Mouse (Mus musculus) MEL (cell line): ENCODE measurements around the gene Zyx. TPM values are rescaled to one million over a fixed set of nuclear protein-coding genes. Genes with fewer than 3 reads are reported as not detected.

ENCODE experiments used
- DNase-seq: peaks from one replicate; pipeline ENCODE4 v3.0.0; 2011; ENCODE audit warnings: low read depth, low spot score
- H3K27ac ChIP-seq: 2 replicates; pipeline ENCODE4 v1.5.1; 2012; ENCODE audit warnings: low read depth, mild to moderate bottlenecking, control low read depth, low read length, moderate library complexity; ENCODE audit not compliant: control insufficient read depth
- H3K27me3 ChIP-seq, 2 experiments: fragments of 150-350 bp in 1 of 2; sonication (generic) in 1 of 2; 2 replicates each; pipeline ENCODE4 v1.6.1; 2012; ENCODE audit warnings: low read length in 2 of 2, mild to moderate bottlenecking in 2 of 2, improper control_type of control experiment in 1 of 2, moderate library complexity in 1 of 2; ENCODE audit not compliant: insufficient read depth in 2 of 2, control insufficient read depth in 1 of 2
- H3K36me3 ChIP-seq, 2 experiments: 2 replicates each; pipeline ENCODE4 v1.6.1; 2012 to 2014; ENCODE audit warnings: low read length in 2 of 2, improper control_type of control experiment in 1 of 2, inconsistent platforms in 1 of 2, mild to moderate bottlenecking in 1 of 2; ENCODE audit not compliant: insufficient read depth in 2 of 2, control insufficient read depth in 1 of 2
- H3K4me1 ChIP-seq, 2 experiments: fragments of 150-350 bp in 1 of 2; sonication (generic) in 1 of 2; 2 replicates each; pipeline ENCODE4 v1.6.1; 2012; ENCODE audit warnings: low read length in 2 of 2, improper control_type of control experiment in 1 of 2, mild to moderate bottlenecking in 1 of 2; ENCODE audit not compliant: insufficient read depth in 2 of 2, control insufficient read depth in 1 of 2
- H3K4me3 ChIP-seq, 2 experiments: fragments of 150-350 bp in 1 of 2; sonication (generic) in 1 of 2; 2 replicates each; pipeline ENCODE4 v1.5.1; 2012; ENCODE audit warnings: low read depth in 2 of 2, low read length in 2 of 2, mild to moderate bottlenecking in 2 of 2, moderate library complexity in 2 of 2, control low read depth in 1 of 2, improper control_type of control experiment in 1 of 2; ENCODE audit not compliant: control insufficient read depth in 1 of 2, insufficient read depth in 1 of 2
- H3K79me2 ChIP-seq: 2 replicates; pipeline ENCODE4 v1.6.1; 2012; ENCODE audit warnings: mild to moderate bottlenecking, low read length, moderate library complexity; ENCODE audit not compliant: control insufficient read depth, poor library complexity, insufficient read depth
- H3K9ac ChIP-seq: 2 replicates; pipeline ENCODE4 v1.6.1; 2012; ENCODE audit warnings: low read depth, mild to moderate bottlenecking, control low read depth, low read length, moderate library complexity; ENCODE audit not compliant: control insufficient read depth, poor library complexity, severe bottlenecking
- H3K9me3 ChIP-seq: fragments of 150-350 bp; sonication (generic); replicated peaks from 2 replicates; pipeline ENCODE4 v1.6.1; 2012; ENCODE audit warnings: mild to moderate bottlenecking, low read length, improper control_type of control experiment, moderate library complexity; ENCODE audit not compliant: insufficient read depth
- CHD1 ChIP-seq: IDR thresholded peaks from 2 replicates; pipeline ENCODE4 v1.6.1; 2012; ENCODE audit warnings: low read depth, mild to moderate bottlenecking, inconsistent platforms, low read length, improper control_type of control experiment
- CHD2 ChIP-seq: IDR thresholded peaks from 2 replicates; pipeline ENCODE4 v1.6.1; 2011; ENCODE audit warnings: low read length, improper control_type of control experiment
- E2F4 ChIP-seq: IDR thresholded peaks from 2 replicates; pipeline ENCODE4 v1.6.1; 2011; ENCODE audit warnings: low read depth, low read length, improper control_type of control experiment, borderline replicate concordance
- EP300 ChIP-seq, 2 experiments: IDR thresholded peaks; 2 replicates each; pipeline ENCODE4 v1.6.1; 2011; ENCODE audit warnings: improper control_type of control experiment in 2 of 2, low read length in 2 of 2, low read depth in 1 of 2, mild to moderate bottlenecking in 1 of 2
- GABPA ChIP-seq: IDR thresholded peaks from 2 replicates; pipeline ENCODE4 v1.6.1; 2012; ENCODE audit warnings: low read depth, mild to moderate bottlenecking, inconsistent platforms, low read length, improper control_type of control experiment, moderate library complexity
- GATA1 ChIP-seq: IDR thresholded peaks from 2 replicates; pipeline ENCODE4 v1.6.1; 2011; ENCODE audit warnings: low read depth, low read length, improper control_type of control experiment
- MAX ChIP-seq: IDR thresholded peaks from 2 replicates; pipeline ENCODE4 v1.6.1; 2011; ENCODE audit warnings: low read length, improper control_type of control experiment
- MAZ ChIP-seq: IDR thresholded peaks from 2 replicates; pipeline ENCODE4 v1.6.1; 2012; ENCODE audit warnings: low read depth, mild to moderate bottlenecking, inconsistent platforms, low read length, improper control_type of control experiment
- MEF2A ChIP-seq: IDR thresholded peaks from 2 replicates; pipeline ENCODE4 v1.6.1; 2014; ENCODE audit warnings: low read depth, mild to moderate bottlenecking, inconsistent platforms, low read length, improper control_type of control experiment; ENCODE audit not compliant: poor library complexity, insufficient replicate concordance, severe bottlenecking; ENCODE audit errors: extremely low read depth
- MXI1 ChIP-seq: IDR thresholded peaks from 2 replicates; pipeline ENCODE4 v1.6.1; 2011; ENCODE audit warnings: mild to moderate bottlenecking, low read depth, low read length, improper control_type of control experiment
- MYC ChIP-seq: IDR thresholded peaks from 2 replicates; pipeline ENCODE4 v1.6.1; 2011; ENCODE audit warnings: low read depth, mild to moderate bottlenecking, low read length, improper control_type of control experiment, moderate library complexity
- NELFE ChIP-seq: IDR thresholded peaks from 2 replicates; pipeline ENCODE4 v1.6.1; 2011; ENCODE audit warnings: low read depth, low read length, improper control_type of control experiment
- NRF1 ChIP-seq: IDR thresholded peaks from 2 replicates; pipeline ENCODE4 v1.6.1; 2014; ENCODE audit warnings: low read depth, mild to moderate bottlenecking, inconsistent platforms, low read length, improper control_type of control experiment, moderate library complexity; ENCODE audit not compliant: poor library complexity, insufficient read depth, severe bottlenecking
- POLR2AphosphoS2 ChIP-seq: IDR thresholded peaks from 2 replicates; pipeline ENCODE4 v1.6.1; 2011; ENCODE audit warnings: low read length, improper control_type of control experiment
- RAD21 ChIP-seq: IDR thresholded peaks from 2 replicates; pipeline ENCODE4 v1.6.1; 2011; ENCODE audit warnings: mild to moderate bottlenecking, low read depth, low read length, improper control_type of control experiment
- TAL1 ChIP-seq: IDR thresholded peaks from 2 replicates; pipeline ENCODE4 v1.6.1; 2012; ENCODE audit warnings: mild to moderate bottlenecking, inconsistent platforms, low read length, moderate library complexity, mixed read lengths
- UBTF ChIP-seq: IDR thresholded peaks from 2 replicates; pipeline ENCODE4 v1.6.1; 2012; ENCODE audit warnings: low read depth, mild to moderate bottlenecking, inconsistent platforms, low read length, improper control_type of control experiment, moderate library complexity, borderline replicate concordance; ENCODE audit not compliant: insufficient read depth
- USF1 ChIP-seq: IDR thresholded peaks from 2 replicates; pipeline ENCODE4 v1.6.1; 2014; ENCODE audit warnings: low read depth, mild to moderate bottlenecking, inconsistent platforms, low read length, improper control_type of control experiment, moderate library complexity
- ZC3H11A ChIP-seq: IDR thresholded peaks from 2 replicates; pipeline ENCODE4 v1.6.1; 2012; ENCODE audit warnings: low read depth, mild to moderate bottlenecking, inconsistent platforms, low read length, improper control_type of control experiment
- ZKSCAN1 ChIP-seq: IDR thresholded peaks from 2 replicates; pipeline ENCODE4 v1.6.1; 2012; ENCODE audit warnings: low read depth, mild to moderate bottlenecking, inconsistent platforms, low read length, improper control_type of control experiment, moderate library complexity
- ZMIZ1 ChIP-seq: IDR thresholded peaks from 2 replicates; pipeline ENCODE4 v1.6.1; 2012; ENCODE audit warnings: low read depth, mild to moderate bottlenecking, inconsistent platforms, low read length, improper control_type of control experiment, moderate library complexity
- polyA plus RNA-seq, 2 experiments: library from polyadenylated mRNA; stranded (reverse) in 1 of 2; unstranded in 1 of 2; fragments of >175 nt in 1 of 2; fragments of >200 nt in 1 of 2; gene quantifications; 2 replicates each; pipeline versions ENCODE4 v1.2.1 to v1.2.4; 2012; ENCODE audit warnings: low replicate concordance in 2 of 2, low read depth in 1 of 2; ENCODE audit not compliant: insufficient read length in 2 of 2, insufficient read depth in 1 of 2, missing spikeins in 1 of 2
- total RNA-seq: library from RNA; depleted of rRNA; stranded (reverse); fragments of 300-350 nt; gene quantifications from 2 replicates; pipeline ENCODE4 v1.2.3, GENCODE M21; 2012

Zyx gene
- total and polyA plus RNA-seq, 3 experiments, result 7.0 to 48.4 TPM; not detected in 1

DNA sequence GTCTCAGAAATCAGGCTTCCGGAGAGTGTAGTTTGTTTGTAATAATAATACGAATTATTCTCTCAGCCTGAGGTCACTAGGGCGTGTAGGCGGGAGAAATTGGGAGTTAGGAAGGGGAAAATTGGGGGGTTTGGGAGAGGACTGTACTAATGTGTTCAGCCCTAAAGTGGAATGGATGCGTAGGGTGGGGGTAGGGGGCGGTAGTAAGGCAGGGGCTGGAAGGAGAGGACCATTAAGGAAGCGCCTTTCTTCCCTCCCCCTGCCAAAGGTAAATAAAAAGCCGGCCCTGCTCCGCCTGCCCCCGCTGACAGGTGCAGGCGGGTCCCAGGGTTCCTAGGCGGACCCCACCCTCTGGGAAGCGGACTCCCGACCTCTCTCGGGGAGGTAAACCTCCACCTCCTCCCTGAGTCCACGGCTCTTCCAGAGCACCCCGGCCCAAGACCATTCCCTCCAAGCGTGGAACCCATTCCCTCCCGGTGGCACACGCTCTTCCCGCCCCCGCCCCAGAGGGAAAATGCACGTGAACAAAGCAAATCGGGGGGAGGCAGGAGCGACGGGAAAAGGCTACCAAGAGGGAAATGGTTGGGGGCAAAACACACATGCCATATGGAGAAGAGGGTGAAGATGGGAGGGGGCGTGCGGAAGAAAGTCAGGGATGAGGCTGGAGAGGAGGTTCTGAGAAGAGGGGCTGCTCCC lies 25.9 kb upstream of the Zyx start:
- Histone ChIP-seq H3K9me3 (no peaks in the 10 kb centered on the region), H3K27ac (no peak overlapping the region), H3K4me3 (no peak overlapping the region), H3K27me3 (peaks cover 0 to 1% of the 10 kb centered on the region in 2 experiments; a peak in 1 of 4 replicates), H3K36me3 (peaks cover 0 to 23% of the 10 kb centered on the region in 2 experiments; a peak in 2 of 4 replicates), H3K9ac (no peak overlapping the region), H3K79me2 (no peaks in the 10 kb centered on the region), H3K4me1 (peaks cover 2 to 18% of the 10 kb centered on the region in 2 experiments; a peak in 3 of 4 replicates)
- no peak for DNase-seq
- TF ChIP-seq MEF2A (no peak), CHD2 (no peak), EP300 (IDR thresholded peaks at IDR 0.05; ENCODE audit: low read depth in 1 of 2, low read length in 2 of 2) (no peak), NELFE (no peak), POLR2AphosphoS2 (no peak), MAX (no peak), NRF1 (no peak), GABPA (no peak), TAL1 (no peak), MYC (no peak), MXI1 (no peak), RAD21 (no peak), CHD1 (no peak)

DNA sequence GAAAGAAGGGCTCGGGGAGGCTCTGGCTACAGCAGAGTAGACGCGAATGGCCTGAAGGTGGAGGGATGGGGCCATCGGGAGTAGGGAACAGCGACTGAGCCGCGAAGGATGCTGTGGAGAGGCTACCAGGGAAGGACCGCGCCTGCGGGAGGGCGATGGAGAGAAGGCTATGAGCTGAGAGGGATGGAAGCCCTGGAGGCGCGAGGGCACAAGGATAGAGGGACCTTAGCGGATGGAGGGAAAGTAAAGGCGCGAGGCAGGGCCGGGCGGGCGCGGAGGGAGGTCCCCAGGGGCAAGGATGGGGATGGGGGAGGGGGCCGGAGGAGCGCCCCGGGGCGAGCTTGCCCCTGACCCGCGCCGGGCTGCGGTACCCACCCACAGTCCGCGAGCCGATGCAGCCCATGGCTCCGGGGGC lies 25.4 kb upstream of the Zyx start:
- Histone ChIP-seq H3K4me3 (no peak overlapping the region), H3K79me2 (no peaks in the 10 kb centered on the region), H3K27me3 (peaks cover 0 to 1% of the 10 kb centered on the region in 2 experiments; a peak in 1 of 4 replicates), H3K4me1 (peaks cover 2 to 22% of the 10 kb centered on the region in 2 experiments), H3K36me3 (peaks cover 0 to 28% of the 10 kb centered on the region in 2 experiments; a peak in 2 of 4 replicates), H3K9ac (no peak overlapping the region), H3K9me3 (no peaks in the 10 kb centered on the region), H3K27ac (no peak overlapping the region)
- no peak for DNase-seq
- TF ChIP-seq ZMIZ1 (no peak), MEF2A (no peak), USF1 (no peak), UBTF (no peak), TAL1 (no peak), RAD21 (no peak), POLR2AphosphoS2 (no peak), EP300 (IDR thresholded peaks at IDR 0.05; ENCODE audit: low read depth in 1 of 2, low read length in 2 of 2) (no peak), GATA1 (no peak), MYC (no peak), NELFE (no peak), E2F4 (no peak), ZC3H11A (no peak), MAZ (no peak), ZKSCAN1 (no peak), GABPA (no peak)
